Mouse (Mus musculus) adrenal gland, postnatal 14 days (tissue): Measurements from ENCODE around the gene Fbxw4. TPM values are rescaled to one million over a fixed set of nuclear protein-coding genes. Genes with fewer than 3 reads are reported as not detected.
"Not testable (repeated sequence)": the region's sequence is repeated elsewhere in the genome, so short reads cannot be mapped to it uniquely, and the experiment has no call there.

Experiments
- DNase-seq: peaks from one replicate; pipeline ENCODE4 v3.0.0; 2021; ENCODE audit warnings: mixed read lengths
- total RNA-seq: library from RNA; stranded (reverse); gene quantifications from 2 replicates; pipeline ENCODE4 v1.2.3, GENCODE M21; 2021

The Fbxw4 gene
- total RNA-seq, 1 experiment from 2014 or later = 29.5 TPM

DNA sequence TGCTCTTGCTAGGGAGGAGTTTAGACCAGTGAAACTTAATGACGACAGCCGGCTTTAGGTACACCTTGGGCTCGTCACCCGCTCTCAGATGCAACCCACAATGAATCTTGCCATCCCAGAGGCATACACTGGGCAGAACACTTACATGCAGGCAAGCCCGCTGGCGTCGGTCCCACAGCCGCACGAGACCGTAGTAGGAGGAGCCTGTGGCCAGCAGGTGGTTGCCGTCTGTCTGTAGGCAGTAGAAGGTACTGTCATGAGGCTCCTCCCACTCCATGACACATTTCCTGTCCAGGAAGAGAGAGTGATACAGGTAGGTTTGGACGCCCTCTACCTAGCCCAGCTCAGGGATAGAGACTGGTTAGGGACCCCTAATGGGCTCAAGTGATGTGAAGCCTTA, 81.1 kb downstream of the Fbxw4 start:
- no peak for DNase-seq

DNA sequence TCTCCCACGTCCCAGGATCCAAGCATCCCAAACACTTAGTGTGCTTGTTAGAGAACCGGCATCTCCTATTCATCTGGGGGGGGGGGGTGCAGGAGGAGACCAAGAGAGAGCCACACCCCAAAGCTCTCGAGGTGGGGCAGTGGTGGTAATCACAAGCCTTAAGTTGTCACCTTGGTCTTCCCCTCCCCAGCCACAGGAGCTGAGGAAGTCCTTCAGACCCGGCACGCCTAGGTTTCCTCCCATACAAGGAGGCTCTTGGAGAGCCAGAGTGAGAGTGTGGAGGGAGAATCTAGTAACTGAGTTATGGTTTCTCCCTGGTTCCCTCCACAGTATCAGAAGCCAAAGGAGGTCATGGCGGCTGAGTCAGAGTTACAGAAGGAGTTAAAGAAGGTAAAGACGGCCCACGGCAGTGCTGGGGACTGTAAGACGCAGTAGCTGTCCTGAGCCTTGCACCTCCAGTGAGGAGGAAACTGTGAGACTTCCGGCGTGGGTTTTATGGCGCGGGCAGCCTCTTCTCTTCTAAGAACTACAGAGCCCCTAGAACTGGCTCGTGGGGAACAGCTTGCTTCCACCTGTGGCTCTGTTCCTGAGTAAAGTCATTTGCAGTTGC, 82.9 kb downstream of the Fbxw4 start:
- DNase-seq = no peak

DNA sequence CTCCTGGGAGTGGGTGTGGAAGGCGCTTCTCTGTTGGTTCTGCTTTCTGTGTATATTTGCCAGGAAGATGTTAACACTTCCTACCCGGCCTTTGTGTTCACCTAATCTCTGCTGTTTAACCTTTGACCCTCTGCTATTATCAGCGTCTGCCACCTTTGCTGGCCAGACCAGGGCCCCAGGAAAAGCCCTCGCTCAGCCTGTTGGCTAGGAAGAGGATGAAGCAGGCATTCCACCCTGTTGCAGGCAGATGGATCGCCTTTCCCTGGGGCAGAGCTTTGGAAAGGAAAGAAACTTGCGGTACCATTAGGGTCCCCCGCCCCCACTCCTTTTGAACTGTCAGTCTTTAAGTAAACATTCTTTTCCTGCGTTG, 84.5 kb downstream of the Fbxw4 start:
- no peak for DNase-seq

DNA sequence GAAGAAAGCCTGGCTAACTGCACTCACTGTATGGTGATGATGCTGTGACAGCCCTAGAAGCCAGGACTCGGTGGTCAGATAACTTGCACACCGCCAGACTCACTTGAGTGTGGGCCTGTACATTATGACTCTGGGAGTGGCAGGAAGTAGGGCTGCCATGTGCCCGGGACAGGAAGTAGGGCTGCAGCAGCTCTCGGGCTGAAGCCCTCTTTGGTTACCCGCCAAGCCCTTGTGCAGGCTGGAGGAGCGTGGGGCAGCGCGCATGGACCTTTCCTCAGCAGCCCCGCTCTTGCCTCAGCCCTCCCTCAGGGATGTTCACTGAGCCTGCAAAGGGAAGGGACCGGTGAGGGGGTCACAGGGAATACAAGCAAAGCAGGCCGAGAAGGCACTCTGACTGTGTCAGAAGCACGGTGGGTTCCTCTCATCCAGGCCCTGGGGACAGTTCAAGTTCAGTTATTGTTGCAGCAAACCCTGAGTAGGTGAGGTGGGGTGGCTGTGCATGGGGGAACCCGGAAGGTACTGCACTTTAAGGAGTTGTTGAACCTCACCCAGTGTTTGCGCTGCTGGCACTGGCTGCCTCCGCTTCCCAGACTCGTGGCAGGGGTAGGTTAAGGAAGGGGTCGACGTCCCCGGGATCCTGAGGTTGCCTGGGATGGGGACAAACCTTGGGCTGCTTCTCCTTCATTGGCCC, 85.0 kb downstream of the Fbxw4 start:
- DNase-seq = peak; percentile 22

DNA sequence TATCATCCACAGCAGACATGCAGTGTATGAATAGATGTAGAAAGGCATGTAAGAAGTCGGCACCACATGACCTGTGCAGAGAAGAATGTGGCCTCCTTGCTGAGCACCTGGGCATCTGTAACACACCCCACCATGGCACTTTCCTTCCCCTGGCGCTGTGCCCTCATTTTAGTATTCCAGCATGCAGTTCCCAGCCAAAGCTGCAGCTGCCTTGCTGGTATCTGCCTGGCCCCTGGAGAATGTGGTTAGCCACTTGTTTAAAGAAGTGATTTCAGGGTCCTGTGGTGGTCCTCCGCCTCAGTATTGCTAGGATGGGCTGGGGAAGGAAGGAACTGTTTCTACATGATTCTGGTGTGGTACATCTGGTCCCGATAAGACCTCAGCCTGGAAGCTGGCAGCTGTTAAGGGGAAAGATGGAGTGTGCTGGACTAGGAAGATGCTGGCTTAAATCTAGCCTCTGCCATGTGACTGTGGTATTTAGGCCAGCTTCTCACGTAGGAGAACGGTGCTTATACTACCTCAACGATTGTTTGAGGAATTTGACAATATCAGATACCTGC, 85.7 kb downstream of the Fbxw4 start:
- no peak for DNase-seq

DNA sequence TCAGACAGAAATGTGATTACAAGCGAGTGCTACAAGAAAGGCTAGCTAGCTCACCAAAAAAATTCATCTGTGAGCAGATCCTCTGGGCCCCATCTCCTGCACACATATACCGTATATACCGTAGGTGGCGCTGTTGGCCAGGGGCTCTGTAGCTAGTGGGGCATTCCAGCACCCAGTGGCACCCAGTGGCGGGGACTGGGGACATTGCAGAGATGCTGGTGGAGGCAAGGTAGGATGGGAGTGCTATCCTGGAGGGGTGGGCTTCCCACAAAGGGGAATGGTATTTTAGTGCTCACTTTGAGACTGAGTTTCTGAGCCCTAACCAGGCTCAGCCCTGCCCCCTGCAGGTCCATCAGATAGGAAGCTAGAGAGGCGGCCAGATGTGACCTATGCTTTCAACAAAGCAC, 86.2 kb downstream of the Fbxw4 start:
- peak; percentile 88 for DNase-seq

DNA sequence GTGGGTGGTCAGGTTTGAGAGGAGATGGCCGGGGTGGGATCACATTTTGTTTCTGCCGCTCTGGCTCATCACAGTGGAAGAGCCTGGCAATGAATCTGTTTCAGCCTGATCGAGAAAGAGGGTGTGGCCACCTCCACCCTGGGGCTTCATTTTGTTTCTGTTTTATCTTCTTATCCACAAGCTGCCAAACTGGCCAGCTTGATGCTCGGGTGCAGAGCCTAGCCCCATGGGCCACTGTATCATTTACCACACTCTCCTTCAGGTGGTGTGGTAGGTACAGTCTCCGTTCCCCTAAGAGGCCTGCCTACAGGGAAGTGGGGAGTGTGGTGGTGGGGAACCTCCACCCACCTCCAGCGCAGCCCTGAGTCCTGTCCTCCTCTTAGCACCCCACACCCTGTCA, 87.1 kb downstream of the Fbxw4 start:
- DNase-seq = no peak

DNA sequence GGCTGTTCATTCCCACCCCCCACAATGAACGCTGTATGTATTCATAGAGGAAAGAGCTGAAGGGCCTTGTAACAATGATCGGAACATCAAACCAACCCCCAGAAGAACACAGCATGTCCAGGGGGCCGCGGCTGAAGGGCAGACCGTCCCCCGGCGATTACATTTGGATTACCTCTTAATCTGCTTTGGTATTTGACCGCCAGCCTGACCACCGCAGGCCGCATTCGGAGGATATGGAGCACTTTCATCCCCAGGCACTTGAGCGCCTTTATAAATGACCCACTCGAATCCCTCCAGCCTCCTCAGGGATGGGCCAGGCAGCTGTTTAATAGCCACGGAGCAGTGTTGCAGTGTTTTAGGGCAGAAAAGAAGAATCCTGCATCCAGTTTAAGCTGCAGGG, 92.7 kb downstream of the Fbxw4 start:
- DNase-seq = no peak

DNA sequence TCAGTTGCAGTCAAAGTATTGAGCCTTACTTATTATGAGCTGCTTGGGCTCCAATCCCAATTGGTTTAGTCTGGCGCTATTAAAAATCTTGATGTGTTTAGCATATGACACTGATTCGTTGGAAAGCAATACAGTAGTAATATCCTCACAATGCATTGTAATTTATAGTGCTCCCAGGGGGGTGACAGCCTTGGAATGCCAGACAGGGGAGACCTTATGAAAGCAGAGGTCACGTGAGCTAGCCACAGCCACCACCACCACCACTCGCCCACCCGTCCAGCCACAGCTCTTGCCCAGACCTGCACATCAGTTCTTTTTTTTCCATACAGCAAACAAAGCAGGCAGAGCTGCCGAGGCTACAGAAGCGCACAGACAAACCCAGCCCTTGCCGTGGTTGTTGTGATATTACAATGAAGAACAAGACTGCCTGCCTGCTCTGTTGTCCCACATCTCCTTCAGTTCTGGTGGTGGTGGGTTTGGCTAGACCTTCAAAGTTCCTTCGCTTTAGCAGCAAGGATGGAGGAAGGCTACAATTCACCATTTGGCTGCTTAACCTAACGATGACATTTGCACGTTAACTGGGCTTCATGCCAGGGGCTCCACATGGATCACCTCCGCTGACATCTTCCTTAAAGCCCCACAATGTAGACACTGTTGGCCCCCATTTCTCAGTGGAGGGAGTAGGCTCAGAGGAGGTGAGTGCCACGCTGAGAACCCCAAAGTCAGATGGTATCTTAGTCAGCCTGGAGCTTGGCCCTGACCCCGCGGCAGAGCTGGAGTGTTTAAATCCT, 94.0 kb downstream of the Fbxw4 start:
- DNase-seq = no peak

DNA sequence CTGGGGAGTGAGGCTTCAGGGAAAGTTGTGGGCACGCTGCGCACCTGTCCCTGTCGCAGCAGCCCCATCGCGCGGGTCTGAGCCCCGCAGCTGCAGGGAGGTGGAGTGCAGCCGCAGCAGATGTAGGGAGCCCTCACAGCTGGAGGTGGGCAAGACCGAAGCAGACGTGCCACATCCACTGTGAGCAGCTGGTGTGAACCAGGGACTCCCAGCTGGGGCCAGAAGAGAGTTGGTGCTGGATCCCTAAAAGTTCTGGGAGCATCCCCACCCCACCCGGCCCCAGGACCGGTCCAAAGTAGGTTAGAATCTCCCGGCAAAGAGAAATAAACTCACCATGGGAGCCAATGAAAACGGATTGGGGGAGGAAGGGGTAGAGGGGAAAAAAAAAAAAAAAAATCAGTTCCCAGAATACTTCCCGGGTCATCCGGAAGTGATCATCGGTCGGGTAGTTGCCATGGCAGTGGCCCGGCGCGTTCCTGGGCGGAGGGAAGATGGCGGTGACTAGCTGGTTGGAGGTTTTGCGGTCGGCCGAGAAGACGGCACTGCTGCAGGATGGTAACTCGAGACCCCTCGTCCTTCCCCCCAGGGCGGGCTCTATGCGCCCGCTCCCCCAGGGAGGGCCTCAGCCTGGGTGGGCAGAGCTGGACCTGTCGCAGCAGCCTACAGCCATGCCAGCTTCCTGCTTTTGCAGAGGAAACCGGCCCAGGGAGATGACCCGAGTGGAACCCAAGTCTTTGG, 99.8 kb downstream of the Fbxw4 start, which contains the start of the genes Poll and Gm17018:
TSS of gene Poll (minus strand) at position 379 of the 738 bp plus-strand sequence.
TSS of gene Gm17018 (plus strand) at position 463 of the 738 bp plus-strand sequence.
- peak; percentile 95 for DNase-seq

DNA sequence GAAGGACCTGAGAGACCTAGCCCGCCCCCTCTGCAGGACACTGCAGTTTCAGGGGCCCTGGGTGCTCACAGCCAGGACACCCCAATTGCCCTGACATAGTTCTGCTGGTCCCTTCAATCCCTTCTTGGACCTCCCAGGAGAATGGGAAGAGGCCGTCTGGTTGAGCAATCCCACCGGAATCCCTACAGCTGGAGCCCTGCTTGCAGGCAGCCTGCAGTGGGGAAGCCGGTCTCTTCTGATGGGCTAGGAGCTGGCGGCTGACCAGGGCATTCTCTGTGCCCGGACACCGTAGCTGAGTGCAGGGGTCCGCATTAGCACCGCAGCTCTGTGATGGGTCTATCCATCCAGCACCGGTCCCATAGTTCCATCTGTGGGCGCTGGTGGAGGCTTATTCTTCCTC, 106.0 kb downstream of the Fbxw4 start:
- no peak for DNase-seq

DNA sequence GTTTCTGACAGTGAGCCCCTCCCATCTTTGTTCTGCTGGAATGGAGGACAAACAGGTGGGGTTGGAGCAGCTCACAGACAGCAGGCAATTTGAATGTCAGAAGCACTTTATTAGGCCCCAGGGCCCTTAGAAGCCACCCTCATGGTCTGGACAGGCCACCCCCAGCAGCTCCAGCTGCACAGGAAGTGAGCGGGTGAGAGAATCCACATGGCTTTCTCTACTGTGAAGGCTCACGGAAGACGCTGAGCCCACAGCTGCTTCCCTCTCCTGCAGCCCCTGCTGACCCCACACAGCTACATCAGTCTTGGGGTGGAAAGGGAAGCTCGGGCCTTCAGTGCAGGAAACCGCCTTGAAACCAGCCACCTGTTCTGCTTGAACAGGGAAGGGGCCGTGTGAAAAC, 107.9 kb downstream of the Fbxw4 start:
- no peak for DNase-seq

DNA sequence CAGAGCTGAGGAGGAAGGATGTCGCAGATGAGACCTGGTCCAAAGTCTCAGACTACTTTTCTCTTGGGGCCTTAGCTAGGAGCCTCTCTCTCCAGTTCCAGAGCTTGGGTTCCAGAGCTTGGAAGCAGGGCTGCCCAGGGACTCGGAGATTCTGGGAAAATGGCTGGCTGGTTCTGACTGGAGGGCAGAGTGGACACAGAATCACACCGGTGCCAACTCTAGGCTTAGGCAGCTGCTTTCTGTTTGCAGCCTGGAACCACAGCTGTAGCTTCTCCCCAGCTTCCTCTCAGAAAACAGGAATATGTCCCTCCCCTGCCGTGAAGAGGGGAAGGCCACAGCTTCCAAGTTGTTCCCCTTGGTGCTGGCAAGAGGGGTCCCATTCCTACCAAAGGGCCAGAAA, 110.2 kb downstream of the Fbxw4 start:
- DNase-seq = no peak

DNA sequence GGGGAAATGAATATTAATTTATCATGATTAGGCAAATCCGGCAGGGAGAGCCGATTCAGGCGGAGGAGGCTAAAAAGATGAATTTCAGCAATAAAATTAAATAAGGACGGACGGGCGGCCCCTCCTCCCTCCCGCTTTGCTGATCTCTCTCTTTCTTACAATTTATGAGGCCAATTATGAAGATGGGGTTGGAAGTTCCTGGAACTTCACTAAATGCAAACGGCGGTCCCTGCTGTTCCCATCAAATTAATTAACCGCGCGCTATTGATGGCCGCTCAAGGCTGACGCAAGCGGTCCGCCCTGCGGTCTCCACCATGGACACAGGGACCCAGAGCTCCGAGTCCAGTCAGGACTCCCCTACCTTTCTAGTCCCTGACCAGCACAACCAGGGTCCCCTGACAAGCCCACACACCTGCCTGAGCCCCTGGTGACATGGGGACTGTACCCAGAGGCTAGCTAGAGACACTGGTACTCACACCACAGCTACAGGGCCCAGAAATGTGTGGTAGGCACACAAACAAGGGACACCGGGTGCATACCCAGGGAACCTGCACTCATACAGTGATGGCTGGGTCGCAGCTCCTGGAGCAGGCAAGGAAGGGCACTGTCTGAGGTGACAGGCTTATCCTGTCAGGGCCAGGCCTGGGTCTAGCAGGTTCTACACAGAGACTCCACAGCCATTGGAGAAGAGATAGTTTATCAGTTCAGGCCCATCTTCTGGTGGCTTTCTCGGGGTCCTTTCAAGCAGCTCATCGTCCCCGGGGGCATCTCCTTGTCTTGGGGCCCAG, 110.8 kb downstream of the Fbxw4 start:
- no peak for DNase-seq

DNA sequence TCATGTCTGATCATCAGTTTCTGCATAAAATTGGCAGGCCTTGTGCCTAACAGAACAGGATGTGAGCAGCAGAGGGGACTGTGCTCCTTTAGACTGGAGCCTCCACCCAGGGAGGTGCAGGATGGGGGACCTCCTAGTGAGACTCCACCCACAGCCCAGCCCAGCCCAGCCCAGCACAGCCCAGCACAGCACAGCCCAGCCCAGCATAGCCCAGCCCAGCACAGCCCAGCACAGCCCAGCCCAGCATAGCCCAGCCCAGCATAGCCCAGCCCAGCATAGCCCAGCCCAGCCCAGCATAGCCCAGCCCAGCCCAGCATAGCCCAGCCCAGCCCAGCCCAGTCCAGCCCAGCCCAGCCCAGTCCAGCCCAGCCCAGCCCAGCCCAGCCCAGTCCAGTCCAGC, 111.9 kb downstream of the Fbxw4 start:
- not testable (repeated sequence) for DNase-seq

DNA sequence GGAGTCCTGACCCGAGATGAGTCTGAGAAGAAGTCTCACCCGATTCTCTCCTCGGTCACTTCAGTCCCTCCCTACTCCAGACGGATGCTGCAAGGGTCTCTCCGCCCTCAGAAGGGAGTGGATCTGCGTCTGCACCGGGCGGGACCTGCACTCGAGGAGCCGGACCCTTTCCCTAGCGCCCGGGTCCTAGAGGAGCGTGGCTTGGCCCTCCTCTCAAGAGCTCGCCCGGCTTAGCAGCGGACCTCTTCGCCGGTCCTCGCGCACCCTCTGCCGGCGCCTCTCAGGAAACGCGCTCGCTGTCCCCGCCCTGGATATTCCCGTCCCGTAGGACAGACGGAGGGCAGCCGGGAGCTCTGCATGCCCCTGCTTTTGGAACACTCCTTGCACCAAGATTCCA, 115.2 kb downstream of the Fbxw4 start:
- DNase-seq = peak; percentile 91

DNA sequence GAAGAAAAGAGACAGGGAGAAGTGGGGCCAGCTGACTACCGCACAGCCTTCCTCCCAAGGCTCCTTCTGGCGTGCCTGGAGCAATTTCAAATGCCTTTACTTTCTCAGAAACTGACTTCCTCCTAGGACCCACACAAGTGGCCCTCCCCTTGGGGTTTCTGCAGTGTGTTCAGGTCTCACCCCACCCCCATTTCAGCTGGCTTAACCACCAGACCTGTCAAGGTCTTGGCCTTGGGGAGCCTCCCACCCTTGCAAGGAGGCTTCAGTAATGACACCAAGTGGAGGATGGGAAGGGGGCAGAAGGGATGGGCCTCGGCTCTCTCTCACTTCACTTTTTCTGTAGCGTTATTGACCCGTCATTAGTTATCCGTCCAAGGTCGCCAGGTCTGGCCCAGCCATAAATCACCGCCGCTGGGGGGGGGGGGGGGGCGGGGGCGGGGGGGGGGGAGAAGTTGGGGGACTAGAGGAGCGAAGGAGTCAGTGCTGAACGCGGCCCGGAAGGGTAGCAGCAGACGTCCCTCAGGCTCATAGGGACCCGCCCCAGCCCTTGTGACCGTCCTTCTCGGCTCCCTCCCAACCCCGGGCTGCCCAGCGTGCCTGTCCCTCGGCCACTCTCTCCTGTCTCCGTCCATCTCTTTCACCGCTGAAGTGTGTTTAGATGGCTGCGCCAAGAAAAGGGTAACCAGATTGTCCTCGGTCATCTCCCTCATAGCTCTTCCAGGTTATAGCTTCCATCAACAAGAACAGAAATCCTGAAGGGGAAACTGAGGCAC, 115.8 kb downstream of the Fbxw4 start:
- peak; percentile 68 for DNase-seq

DNA sequence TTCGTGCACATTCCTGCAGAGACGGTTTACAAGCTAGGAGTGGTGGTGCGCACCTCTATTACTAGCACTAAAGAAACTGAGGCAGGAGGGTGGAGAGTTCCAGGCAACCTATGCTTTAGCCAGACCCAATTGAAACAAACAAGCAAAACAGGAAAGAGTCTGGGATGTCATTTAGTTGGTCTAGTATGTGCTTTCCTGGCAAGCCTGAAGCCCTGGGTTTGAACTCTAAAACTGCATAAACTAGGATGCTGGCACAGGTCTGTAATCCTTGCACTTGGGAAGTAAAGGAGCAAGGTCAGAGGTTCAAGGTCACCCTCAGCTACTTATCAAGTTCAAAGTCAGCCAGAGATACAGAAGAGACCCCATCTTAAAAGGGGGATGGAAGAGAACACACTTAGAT, 118.1 kb downstream of the Fbxw4 start:
- no peak for DNase-seq

DNA sequence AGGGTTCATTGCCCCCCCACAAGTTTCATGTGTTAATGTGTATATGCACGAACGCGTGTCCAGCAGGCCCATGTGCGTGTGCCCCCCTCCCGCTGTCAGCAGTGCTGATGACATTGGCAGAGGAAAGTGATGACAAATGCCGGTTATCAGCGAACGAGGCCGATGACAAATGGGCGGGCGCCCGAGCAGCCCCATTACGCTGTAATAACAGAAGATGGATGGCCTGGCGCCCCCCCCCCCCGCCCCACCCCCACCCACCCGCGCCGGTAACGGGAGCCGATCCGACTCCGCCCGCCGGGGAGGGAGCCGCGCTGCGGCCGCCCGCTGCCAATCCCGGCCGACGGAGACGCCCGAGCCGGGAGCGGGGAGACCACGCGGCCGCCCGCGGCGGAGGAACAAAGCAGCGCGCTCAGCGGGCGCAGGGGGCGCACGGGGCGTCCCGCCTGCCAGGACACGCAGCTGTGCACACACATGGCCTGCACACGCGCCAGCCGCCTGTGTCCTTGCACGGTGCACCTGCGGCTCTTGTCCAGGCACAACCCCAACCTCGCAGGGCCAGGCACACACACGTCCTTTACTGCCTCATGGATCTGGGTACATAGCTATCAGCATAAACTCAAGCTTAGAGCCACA, 118.6 kb downstream of the Fbxw4 start:
- DNase-seq = peak; percentile 75
